Mouse (Mus musculus): ENCODE results near the gene B4galt2.

- TF ChIP-seq POLR2A (IDR thresholded peaks at IDR 0.05; ENCODE audit: extremely low read depth, insufficient read depth, low read length), result no peak
- no peak for TF ChIP-seq CTCF (IDR thresholded peaks at IDR 0.05; ENCODE audit: extremely low read depth, insufficient read depth, low read length)
Observed at GRCm38 (mm10) chr4:117912685-117913273, 29.5 kb upstream of the B4galt2 start.

Data from cortical plate, adult 2 months (tissue).